Mouse (Mus musculus): Measurements from ENCODE around the gene Atad1. TPM values are rescaled to one million over a fixed set of nuclear protein-coding genes. Genes with fewer than 3 reads are reported as not detected.

The Atad1 gene
- polyA plus RNA-seq, 1 experiment from 2014 or later: 139 TPM

DNA sequence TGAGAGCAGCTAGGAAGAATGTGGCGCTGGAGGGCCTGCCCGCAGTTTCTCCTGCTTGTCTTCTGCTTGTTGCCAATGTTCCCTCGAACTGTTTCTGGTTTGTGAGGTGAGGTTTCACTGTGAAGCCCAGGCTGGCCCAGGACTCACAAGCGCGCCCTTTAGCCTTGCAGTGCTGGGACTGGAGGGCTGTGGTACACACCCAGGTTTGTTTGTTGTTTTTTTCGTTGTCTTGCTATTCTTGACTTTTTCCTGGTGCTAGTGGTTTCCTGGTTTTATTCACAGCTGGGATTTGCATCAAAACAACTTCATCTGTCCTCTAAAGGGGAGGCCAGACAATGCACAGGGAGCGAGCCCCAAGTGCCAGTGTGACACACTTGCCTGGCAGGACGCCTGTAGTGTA, 104.7 kb downstream of the Atad1 start:
- no peaks in the 10 kb centered on the region for H3K9me3 ChIP-seq (replicated peaks; ENCODE audit: control insufficient read depth, low read length)
- H3K4me3 ChIP-seq (ENCODE audit: low read depth, low read length): no peak overlapping the region
- WGBS: 57% methylated on average over 8 of the region's 8 CpGs
- no peaks in the 10 kb centered on the region for H3K36me3 ChIP-seq (ENCODE audit: control insufficient read depth, insufficient read depth, low read length)
- no peak overlapping the region for H3K4me2 ChIP-seq (ENCODE audit: low read length)
- DNase-seq (ENCODE audit: low spot score): no peak
- no peak for ATAC-seq
- no peak overlapping the region for H3K9ac ChIP-seq (ENCODE audit: low read length)
- no peak overlapping the region for H3K27ac ChIP-seq (ENCODE audit: low read depth, low read length)
- H3K27me3 ChIP-seq (replicated peaks; ENCODE audit: control insufficient read depth, insufficient read depth, low read length): no peaks in the 10 kb centered on the region
- H3K4me1 ChIP-seq (ENCODE audit: control insufficient read depth, insufficient read depth, low read length): no peaks in the 10 kb centered on the region

DNA sequence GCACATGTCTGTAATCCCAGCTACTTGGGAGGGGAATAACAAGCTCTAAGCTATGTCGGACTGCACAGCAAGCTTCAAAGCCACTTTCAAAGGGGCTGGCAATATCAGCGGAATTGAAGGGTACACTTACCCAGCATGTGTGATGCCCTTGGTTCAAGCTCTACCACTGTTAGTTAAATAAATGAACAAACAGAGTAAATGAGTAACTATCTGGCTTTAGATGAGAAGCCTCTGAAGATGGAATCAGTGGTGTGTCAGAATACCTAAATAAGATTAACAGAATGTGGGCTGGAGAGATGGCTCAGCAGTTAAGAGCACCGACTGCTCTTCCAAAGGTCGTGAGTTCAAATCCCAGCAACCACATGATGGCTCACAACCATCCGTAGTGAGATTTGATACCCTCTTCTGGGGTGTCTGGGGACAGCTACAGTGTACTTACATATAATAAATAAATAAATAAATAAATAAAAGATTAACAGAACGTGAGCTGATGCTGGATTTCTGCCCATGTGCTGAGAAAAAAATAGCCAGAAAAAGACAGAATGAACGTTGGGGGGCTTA, 110.9 kb downstream of the Atad1 start:
- WGBS: 76% methylated on average over 7 of the region's 7 CpGs
- ATAC-seq: no peak
- H3K27ac ChIP-seq (ENCODE audit: low read depth, low read length): no peak overlapping the region

DNA sequence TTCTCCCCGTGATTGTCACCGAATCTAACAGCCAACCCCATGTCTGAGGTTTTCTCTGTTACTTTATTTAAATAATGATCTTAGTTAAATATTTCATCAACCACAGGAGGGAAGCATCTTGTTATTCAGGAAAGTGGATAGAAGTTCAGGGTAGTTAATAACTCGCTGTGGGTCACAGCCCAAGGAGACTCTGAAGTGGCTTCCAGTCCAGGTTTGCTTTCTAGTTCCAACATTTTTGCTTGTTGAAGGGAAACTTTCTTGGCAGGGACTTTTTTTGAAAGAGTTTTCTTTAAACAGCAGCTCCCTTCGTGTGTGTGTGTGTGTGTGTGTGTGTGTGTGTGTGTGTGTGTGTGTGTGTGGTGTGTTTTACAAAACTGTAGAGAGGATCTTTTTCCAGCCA, 112.0 kb downstream of the Atad1 start:
- no peak overlapping the region for H3K4me2 ChIP-seq (ENCODE audit: low read length)
- no peak for ATAC-seq
- no peaks in the 10 kb centered on the region for H3K4me1 ChIP-seq (ENCODE audit: control insufficient read depth, insufficient read depth, low read length)
- H3K27me3 ChIP-seq (replicated peaks; ENCODE audit: control insufficient read depth, insufficient read depth, low read length): no peaks in the 10 kb centered on the region
- 89% methylated on average over 4 of the region's 4 CpGs for WGBS
- no peak overlapping the region for H3K4me3 ChIP-seq (ENCODE audit: low read depth, low read length)
- H3K36me3 ChIP-seq (ENCODE audit: control insufficient read depth, insufficient read depth, low read length): no peaks in the 10 kb centered on the region
- DNase-seq (ENCODE audit: low spot score): no peak
- no peaks in the 10 kb centered on the region for H3K9me3 ChIP-seq (replicated peaks; ENCODE audit: control insufficient read depth, low read length)
- no peak overlapping the region for H3K9ac ChIP-seq (ENCODE audit: low read length)
- H3K27ac ChIP-seq (ENCODE audit: low read depth, low read length): no peak overlapping the region

More for the DNA sequence above, 110.9 kb downstream of the Atad1 start:
- H3K4me3 ChIP-seq (ENCODE audit: low read depth, low read length): no peak overlapping the region
- no peaks in the 10 kb centered on the region for H3K27me3 ChIP-seq (replicated peaks; ENCODE audit: control insufficient read depth, insufficient read depth, low read length)
- H3K36me3 ChIP-seq (ENCODE audit: control insufficient read depth, insufficient read depth, low read length): no peaks in the 10 kb centered on the region
- no peaks in the 10 kb centered on the region for H3K9me3 ChIP-seq (replicated peaks; ENCODE audit: control insufficient read depth, low read length)
- no peak for DNase-seq (ENCODE audit: low spot score)
- no peak overlapping the region for H3K9ac ChIP-seq (ENCODE audit: low read length)
- no peak overlapping the region for H3K4me2 ChIP-seq (ENCODE audit: low read length)
- H3K4me1 ChIP-seq (ENCODE audit: control insufficient read depth, insufficient read depth, low read length): no peaks in the 10 kb centered on the region

DNA sequence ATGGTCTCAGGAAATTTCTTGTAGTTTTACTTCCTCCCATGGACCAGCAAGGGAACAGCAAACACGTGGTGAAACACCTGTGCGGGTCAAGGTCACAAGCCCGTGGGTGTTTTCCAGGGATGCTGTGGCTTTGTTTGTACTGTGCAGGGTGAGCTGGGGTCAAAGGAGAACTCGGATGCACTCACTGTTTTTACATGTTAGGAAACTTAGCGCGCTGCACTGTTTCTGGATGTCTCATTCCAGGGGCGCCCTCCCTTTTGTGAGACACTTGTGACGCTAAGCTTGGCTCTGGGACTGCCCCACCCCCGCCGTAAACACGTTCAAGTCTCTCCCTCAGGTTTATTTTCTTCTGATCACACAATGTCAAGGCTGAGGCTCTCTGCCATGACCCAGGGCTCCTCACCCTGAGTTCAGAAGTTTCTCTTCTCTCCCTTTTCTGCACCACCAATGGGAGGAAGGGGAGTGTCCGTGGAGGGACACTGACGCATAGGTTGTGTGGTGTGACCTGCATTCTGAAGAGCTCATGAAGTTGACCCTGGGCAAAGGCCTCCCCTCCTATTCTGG, 112.7 kb downstream of the Atad1 start:
- 82% methylated on average over 13 of the region's 13 CpGs for WGBS
- ATAC-seq: no peak

DNA sequence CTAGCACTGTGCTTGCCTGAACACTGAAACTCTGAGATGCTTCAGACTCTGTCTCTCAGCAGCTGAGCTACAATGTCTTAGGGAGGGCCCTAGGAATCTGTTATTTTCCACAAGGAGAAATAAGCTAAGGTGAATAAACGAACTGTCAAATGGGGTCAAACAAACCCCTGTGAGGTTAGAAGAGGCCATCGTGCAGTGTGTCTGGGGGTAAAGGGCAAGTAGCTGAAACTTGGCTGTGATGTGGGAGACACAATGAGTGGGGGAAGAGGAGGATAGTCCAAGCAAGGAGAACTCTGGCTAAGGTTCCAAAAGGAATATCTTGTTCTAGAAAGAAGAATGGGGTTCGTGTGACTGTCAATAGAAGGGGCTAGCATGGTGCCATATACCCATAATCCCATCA, 117.4 kb downstream of the Atad1 start:
- Histone ChIP-seq H3K4me1 (ENCODE audit: control insufficient read depth, insufficient read depth, low read length) (no peaks in the 10 kb centered on the region), H3K36me3 (ENCODE audit: control insufficient read depth, insufficient read depth, low read length) (no peaks in the 10 kb centered on the region), H3K27me3 (replicated peaks; ENCODE audit: control insufficient read depth, insufficient read depth, low read length) (no peaks in the 10 kb centered on the region), H3K4me2 (ENCODE audit: low read length) (no peak overlapping the region), H3K27ac (ENCODE audit: low read depth, low read length) (no peak overlapping the region), H3K4me3 (ENCODE audit: low read depth, low read length) (no peak overlapping the region), H3K9me3 (replicated peaks; ENCODE audit: control insufficient read depth, low read length) (no peaks in the 10 kb centered on the region), H3K9ac (ENCODE audit: low read length) (no peak overlapping the region)
- WGBS: 89% methylated on average over 3 of the region's 3 CpGs
- DNase-seq (ENCODE audit: low spot score) (no peak), ATAC-seq (no peak)

More for the DNA sequence above, 112.7 kb downstream of the Atad1 start:
- H3K4me1 ChIP-seq (ENCODE audit: control insufficient read depth, insufficient read depth, low read length): no peaks in the 10 kb centered on the region
- no peaks in the 10 kb centered on the region for H3K27me3 ChIP-seq (replicated peaks; ENCODE audit: control insufficient read depth, insufficient read depth, low read length)
- no peak overlapping the region for H3K4me3 ChIP-seq (ENCODE audit: low read depth, low read length)
- H3K9me3 ChIP-seq (replicated peaks; ENCODE audit: control insufficient read depth, low read length): no peaks in the 10 kb centered on the region
- no peaks in the 10 kb centered on the region for H3K36me3 ChIP-seq (ENCODE audit: control insufficient read depth, insufficient read depth, low read length)
- no peak for DNase-seq (ENCODE audit: low spot score)
- H3K9ac ChIP-seq (ENCODE audit: low read length): no peak overlapping the region
- no peak overlapping the region for H3K4me2 ChIP-seq (ENCODE audit: low read length)
- H3K27ac ChIP-seq (ENCODE audit: low read depth, low read length): no peak overlapping the region

Other genes starting within 250 kb of the Atad1 start
- 0.70 and 0.84 TPM in 2 replicates for gene Papss2, start 144.0 kb downstream of the Atad1 start, polyA plus RNA-seq (2014; fragmentation: Nextera tagmentation; extraction: Ambion mirVana)
- gene Pten, start 17.7 kb upstream of the Atad1 start, polyA plus RNA-seq (2014; fragmentation: Nextera tagmentation; extraction: Ambion mirVana): 15.6 and 18.3 TPM in 2 replicates

Measured in forebrain, embryonic 14.5 days (tissue).